Mouse (Mus musculus): ENCODE measurements around the gene Olfr462. TPM values are rescaled to one million over a fixed set of nuclear protein-coding genes. Genes with fewer than 3 reads are reported as not detected.

The Olfr462 gene
- polyA plus RNA-seq, 1 experiment = not detected

DNA sequence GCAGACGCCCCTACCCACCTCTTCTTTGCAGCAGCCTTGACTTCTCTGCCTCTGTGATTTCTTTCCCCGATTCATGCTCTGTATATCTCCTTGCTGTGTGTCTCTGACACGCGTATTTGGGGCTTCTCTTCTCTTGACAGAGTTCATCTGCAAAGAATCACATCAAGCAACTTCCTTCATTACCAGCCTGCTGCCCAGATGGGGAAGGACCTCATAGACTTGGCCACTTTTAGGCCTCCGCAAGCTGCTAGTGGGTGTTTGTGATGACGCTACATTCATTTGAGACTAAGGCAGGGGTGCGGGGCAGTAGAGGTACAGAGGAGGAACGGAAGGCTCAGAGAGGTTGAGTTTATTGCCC lies 38.5 kb downstream of the Olfr462 start:
- peaks cover 17% of the 10 kb centered on the region for H3K27me3 ChIP-seq (replicated peaks)
- no peaks in the 10 kb centered on the region for H3K9me3 ChIP-seq
- peaks cover 16% of the 10 kb centered on the region for H3K4me1 ChIP-seq
- TF ChIP-seq GATA1 (IDR thresholded peaks at IDR 0.05; ENCODE audit: borderline replicate concordance, low read length) (no peak), FLI1 (IDR thresholded peaks at IDR 0.05; ENCODE audit: low read length) (no peak)
- H3K4me3 ChIP-seq (replicated peaks) = peak overlapping the region; percentile 93
- H3K36me3 ChIP-seq (replicated peaks; ENCODE audit: low read length) = peaks cover 23% of the 10 kb centered on the region

DNA sequence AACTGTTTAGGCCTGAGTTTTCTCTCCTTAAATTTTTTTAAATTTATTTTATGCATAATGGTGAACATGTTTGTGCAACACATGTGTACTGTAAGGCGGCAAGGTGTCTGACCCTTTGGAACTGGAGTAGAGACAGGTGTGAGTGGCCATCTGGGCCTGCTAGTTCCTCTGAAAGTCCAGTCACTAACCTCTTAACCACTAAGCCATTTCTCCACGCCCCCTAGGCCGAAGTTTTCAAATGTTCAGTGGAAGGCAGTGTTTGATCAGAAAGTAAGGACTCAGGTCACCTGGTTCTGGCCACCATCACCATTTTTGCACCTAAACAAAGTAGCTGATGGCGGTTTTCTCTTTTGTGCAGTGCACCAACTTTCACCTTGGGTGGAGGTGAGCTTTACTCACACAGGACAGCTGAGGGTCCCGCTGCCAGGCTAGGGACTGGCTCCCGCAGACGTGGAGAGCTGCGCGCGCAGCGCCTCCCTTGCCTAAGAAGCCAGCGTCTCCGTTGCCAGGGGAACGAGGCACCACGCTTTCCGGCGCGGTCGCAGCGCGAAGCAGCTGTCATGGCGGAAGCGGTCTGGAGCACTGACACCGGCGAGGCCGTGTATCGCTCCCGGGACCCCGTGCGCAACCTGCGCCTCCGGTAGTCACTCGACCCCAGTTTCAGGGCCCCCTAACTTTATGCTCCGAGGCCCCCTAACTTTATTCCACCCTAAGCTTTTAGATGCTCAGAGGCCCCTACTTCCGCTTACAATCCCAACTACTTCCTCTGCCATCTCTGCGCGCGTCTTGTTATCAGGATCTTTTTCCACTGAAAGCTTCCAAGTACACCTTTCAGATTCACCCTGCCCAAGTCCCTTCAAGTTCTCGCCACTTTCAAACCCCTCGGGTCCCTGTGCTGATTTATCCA lies 39.1 kb downstream of the Olfr462 start, which contains the start of gene Mks1:
Mks1 (plus strand) TSS at position 526 of the 907 bp plus-strand sequence.
- Histone ChIP-seq H3K27me3 (replicated peaks) (peaks cover 16% of the 10 kb centered on the region), H3K4me1 (peaks cover 16% of the 10 kb centered on the region), H3K9me3 (no peaks in the 10 kb centered on the region), H3K4me3 (replicated peaks) (peak within 1 kb of the TSS; percentile 93), H3K36me3 (replicated peaks; ENCODE audit: low read length) (peaks cover 18% of the 10 kb centered on the region)
- TF ChIP-seq FLI1 (IDR thresholded peaks at IDR 0.05; ENCODE audit: low read length) = no peak
- TF ChIP-seq GATA1 (IDR thresholded peaks at IDR 0.05; ENCODE audit: borderline replicate concordance, low read length) = no peak

DNA sequence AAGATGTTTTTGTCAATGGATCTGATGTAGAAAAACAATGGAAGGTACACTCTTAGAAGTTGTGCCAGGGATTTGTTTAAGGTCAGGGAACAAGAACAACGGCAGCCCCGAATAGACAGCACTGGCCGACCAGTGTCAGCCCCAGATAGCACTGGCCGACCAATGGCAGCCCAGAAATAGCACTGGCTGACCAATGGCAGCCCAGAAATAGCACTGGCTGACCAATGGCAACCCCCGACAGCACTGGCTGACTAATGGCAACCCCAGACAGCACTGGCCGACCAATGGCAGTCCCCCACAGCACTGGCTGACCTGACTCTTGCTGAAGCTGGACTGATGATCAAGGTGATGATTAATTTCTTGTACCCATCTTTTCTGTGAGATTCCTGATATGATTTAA lies 44.2 kb downstream of the Olfr462 start:
- TF ChIP-seq FLI1 (IDR thresholded peaks at IDR 0.05; ENCODE audit: low read length) (no peak), GATA1 (IDR thresholded peaks at IDR 0.05; ENCODE audit: borderline replicate concordance, low read length) (no peak)
- peaks cover 7% of the 10 kb centered on the region for H3K4me1 ChIP-seq
- no peaks in the 10 kb centered on the region for H3K36me3 ChIP-seq (replicated peaks; ENCODE audit: low read length)
- peaks cover 14% of the 10 kb centered on the region for H3K27me3 ChIP-seq (replicated peaks)
- H3K4me3 ChIP-seq (replicated peaks) = no peak overlapping the region
- H3K9me3 ChIP-seq = no peaks in the 10 kb centered on the region

DNA sequence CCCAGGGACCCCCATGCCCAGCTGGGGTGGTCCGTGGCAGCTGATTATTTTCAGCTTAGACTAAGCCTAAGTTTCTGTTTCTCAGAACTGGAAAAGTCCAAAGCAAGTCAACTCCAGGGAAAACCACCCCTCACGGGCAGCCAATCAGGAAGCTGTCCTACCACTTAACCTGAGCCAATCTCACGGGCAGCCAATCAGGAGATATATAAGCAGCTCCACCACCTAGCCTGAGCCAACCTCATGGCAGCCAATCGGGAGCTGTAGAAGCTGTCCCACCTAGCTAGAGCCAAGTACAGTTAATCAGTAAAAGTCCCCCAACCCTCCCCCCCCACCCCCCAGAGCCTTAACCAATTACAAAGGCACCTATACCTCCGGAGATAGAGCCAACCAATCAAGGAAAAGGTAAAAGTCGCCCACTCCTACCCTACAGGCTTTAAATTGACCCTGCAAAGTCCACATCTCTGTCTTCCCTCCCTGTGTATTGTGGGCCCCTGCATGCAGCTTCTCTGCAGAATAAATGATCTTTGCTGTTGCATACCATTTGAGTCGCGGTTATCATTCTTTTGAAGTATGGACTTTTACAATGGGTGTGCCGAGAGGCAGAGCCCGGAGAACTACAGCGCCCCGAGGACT lies 45.0 kb downstream of the Olfr462 start:
- Histone ChIP-seq H3K4me1 (peaks cover 3% of the 10 kb centered on the region; the same call in 1 of the 2 replicates), H3K36me3 (replicated peaks; ENCODE audit: low read length) (no peaks in the 10 kb centered on the region), H3K9me3 (no peaks in the 10 kb centered on the region), H3K4me3 (replicated peaks) (no peak overlapping the region), H3K27me3 (replicated peaks) (peaks cover 15% of the 10 kb centered on the region)
- TF ChIP-seq FLI1 (IDR thresholded peaks at IDR 0.05; ENCODE audit: low read length) (no peak), GATA1 (IDR thresholded peaks at IDR 0.05; ENCODE audit: borderline replicate concordance, low read length) (no peak)

DNA sequence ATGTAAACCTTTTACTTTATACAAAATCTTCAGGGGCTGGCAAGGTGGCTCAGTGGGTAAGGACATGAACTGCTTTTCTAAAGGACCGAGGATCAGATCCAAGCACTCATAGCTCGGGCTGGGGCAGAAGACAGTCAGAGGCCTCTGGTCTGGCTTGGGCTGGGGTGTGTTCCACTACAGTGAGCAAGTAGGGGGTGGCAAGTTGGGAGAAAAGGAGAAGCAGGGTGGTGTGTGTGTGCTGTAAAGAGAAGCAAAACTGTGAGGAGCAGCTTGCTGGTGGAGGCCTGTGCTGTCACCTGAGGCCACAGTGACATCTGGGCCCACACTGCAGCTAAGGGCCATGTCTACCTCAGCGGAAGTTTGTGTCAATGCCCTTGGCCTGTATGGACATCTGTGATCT lies 50.6 kb downstream of the Olfr462 start:
- no peaks in the 10 kb centered on the region for H3K9me3 ChIP-seq
- H3K27me3 ChIP-seq (replicated peaks) = peaks cover 30% of the 10 kb centered on the region
- no peaks in the 10 kb centered on the region for H3K36me3 ChIP-seq (replicated peaks; ENCODE audit: low read length)
- TF ChIP-seq FLI1 (IDR thresholded peaks at IDR 0.05; ENCODE audit: low read length) (no peak), GATA1 (IDR thresholded peaks at IDR 0.05; ENCODE audit: borderline replicate concordance, low read length) (no peak)
- H3K4me1 ChIP-seq = no peaks in the 10 kb centered on the region
- peak overlapping the region; percentile 50 for H3K4me3 ChIP-seq (replicated peaks)

DNA sequence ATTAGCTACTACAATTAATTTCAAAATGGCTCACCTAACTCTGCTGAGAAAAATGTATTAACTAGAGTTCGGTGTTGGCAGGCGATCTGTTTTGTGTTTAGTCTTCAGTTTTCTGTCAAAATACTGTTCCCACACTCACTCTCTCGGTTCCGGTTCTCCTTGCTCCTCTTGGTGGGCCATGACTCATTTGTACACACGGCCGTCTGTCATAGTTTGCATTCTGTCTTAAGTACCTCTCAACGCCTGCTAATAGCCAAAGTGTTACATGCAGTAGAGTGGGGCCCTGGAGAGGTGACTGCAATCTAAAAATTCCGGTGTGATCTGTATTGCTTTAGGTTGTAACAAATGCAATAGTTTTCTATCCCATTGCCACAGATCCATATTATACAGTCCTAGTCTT lies 51.4 kb downstream of the Olfr462 start:
- no peaks in the 10 kb centered on the region for H3K9me3 ChIP-seq

More for the DNA sequence above, 51.4 kb downstream of the Olfr462 start:
- H3K36me3 ChIP-seq (replicated peaks; ENCODE audit: low read length) = no peaks in the 10 kb centered on the region
- TF ChIP-seq GATA1 (IDR thresholded peaks at IDR 0.05; ENCODE audit: borderline replicate concordance, low read length) (no peak), FLI1 (IDR thresholded peaks at IDR 0.05; ENCODE audit: low read length) (no peak)
- H3K4me1 ChIP-seq = no peaks in the 10 kb centered on the region
- no peak overlapping the region for H3K4me3 ChIP-seq (replicated peaks)
- H3K27me3 ChIP-seq (replicated peaks) = peaks cover 31% of the 10 kb centered on the region

Other genes with a start within 250 kb of the Olfr462 start
- 1.0 and 2.7 TPM in 2 replicates for gene Rnf43, start 229.5 kb downstream of the Olfr462 start, polyA plus RNA-seq (2012; ENCODE audit: insufficient read depth, low replicate concordance)
- 5.6 and 15.5 TPM in 2 replicates for gene Supt4a, start 154.7 kb downstream of the Olfr462 start, polyA plus RNA-seq (2012; ENCODE audit: insufficient read depth, low replicate concordance)
- gene Tspoap1, start 131.7 kb downstream of the Olfr462 start, polyA plus RNA-seq (2012; ENCODE audit: insufficient read depth, low replicate concordance) = 12.9 and 13.9 TPM in 2 replicates
- 30.8 and 297 TPM in 2 replicates for gene Mpo, start 98.7 kb downstream of the Olfr462 start, polyA plus RNA-seq (2012; ENCODE audit: insufficient read depth, low replicate concordance)
- gene Lpo, start 64.0 kb downstream of the Olfr462 start, polyA plus RNA-seq (2012; ENCODE audit: insufficient read depth, low replicate concordance) = not detected in 2 replicates
- 3.8 TPM in 1 of 2 replicates, not detected in the other for gene Mks1, start 39.1 kb downstream of the Olfr462 start, polyA plus RNA-seq (2012; ENCODE audit: insufficient read depth, low replicate concordance)
- gene Epx, start 16.7 kb downstream of the Olfr462 start, polyA plus RNA-seq (2012; ENCODE audit: insufficient read depth, low replicate concordance) = 0.39 TPM in 1 of 2 replicates, not detected in the other
- gene Olfr463, start 5.1 kb upstream of the Olfr462 start, polyA plus RNA-seq (2012; ENCODE audit: insufficient read depth, low replicate concordance) = not detected in 2 replicates
- not detected in 2 replicates for gene Olfr464, start 28.7 kb upstream of the Olfr462 start, polyA plus RNA-seq (2012; ENCODE audit: insufficient read depth, low replicate concordance)
- 32.1 and 63.0 TPM in 2 replicates for gene Dynll2, start 95.3 kb upstream of the Olfr462 start, polyA plus RNA-seq (2012; ENCODE audit: insufficient read depth, low replicate concordance)
- gene Srsf1, start 155.1 kb upstream of the Olfr462 start, polyA plus RNA-seq (2012; ENCODE audit: insufficient read depth, low replicate concordance) = 25.7 and 74.9 TPM in 2 replicates
- gene Vezf1, start 176.0 kb upstream of the Olfr462 start, polyA plus RNA-seq (2012; ENCODE audit: insufficient read depth, low replicate concordance) = 5.8 and 9.9 TPM in 2 replicates
- gene Cuedc1, start 205.8 kb upstream of the Olfr462 start, polyA plus RNA-seq (2012; ENCODE audit: insufficient read depth, low replicate concordance) = 294 and 346 TPM in 2 replicates

Measured in megakaryocyte, embryonic 14.5 days (primary cell).